Mouse (Mus musculus): ENCODE results near the gene Bdh2. TPM values are rescaled to one million over a fixed set of nuclear protein-coding genes. Genes with fewer than 3 reads are reported as not detected.

Gene Bdh2
- polyA plus RNA-seq, 1 experiment: 2.0 TPM

DNA sequence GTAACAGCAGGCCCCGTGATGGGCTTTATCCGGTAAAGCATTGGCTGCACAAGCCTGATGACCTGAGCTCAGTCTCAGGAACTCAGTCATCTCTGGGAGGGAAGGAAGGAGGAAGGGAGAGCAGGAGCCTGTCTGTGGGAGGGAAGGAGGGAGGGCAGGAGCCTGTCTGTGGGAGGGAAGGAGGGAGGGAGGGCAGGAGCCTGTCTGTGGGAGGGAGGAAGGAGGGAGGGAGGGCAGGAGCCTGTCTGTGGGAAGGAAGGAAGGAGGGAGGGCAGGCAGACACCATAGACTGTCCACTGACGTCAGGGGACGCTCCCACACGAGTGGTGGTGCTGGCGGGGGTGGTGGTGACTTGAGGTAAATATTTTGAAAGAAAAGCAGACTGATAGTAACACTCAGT, 31.9 kb upstream of the Bdh2 start:
- TF ChIP-seq FOSL1 (IDR thresholded peaks at IDR 0.05; ENCODE audit: insufficient read depth, low read length, poor library complexity, severe bottlenecking) (no peak), USF1 (IDR thresholded peaks at IDR 0.05; ENCODE audit: low read depth) (no peak), MAX (IDR thresholded peaks at IDR 0.05) (no peak), MYOG (IDR thresholded peaks at IDR 0.05; ENCODE audit: control insufficient read depth, extremely low read depth, insufficient read length) (no peak), CEBPB (IDR thresholded peaks at IDR 0.05; ENCODE audit: low read depth) (no peak), MYOD1 (IDR thresholded peaks at IDR 0.05; ENCODE audit: control insufficient read depth, insufficient read length, low read depth) (no peak), CTCF (IDR thresholded peaks at IDR 0.05; ENCODE audit: control insufficient read depth, insufficient read depth, insufficient read length) (no peak)
- Histone ChIP-seq H3ac (ENCODE audit: control insufficient read depth, insufficient read length, low read depth) (no peak overlapping the region), H3K79me2 (ENCODE audit: control insufficient read depth, insufficient read depth) (no peaks in the 10 kb centered on the region), H3K79me3 (ENCODE audit: low read depth) (no peaks in the 10 kb centered on the region), H3K36me3 (ENCODE audit: control insufficient read depth, insufficient read depth) (peaks cover 94% of the 10 kb centered on the region), H3K4me3 (ENCODE audit: insufficient read depth, poor library complexity, severe bottlenecking) (no peak overlapping the region), H3K27me3 (ENCODE audit: control insufficient read depth, insufficient read depth, insufficient read length) (no peaks in the 10 kb centered on the region)

DNA sequence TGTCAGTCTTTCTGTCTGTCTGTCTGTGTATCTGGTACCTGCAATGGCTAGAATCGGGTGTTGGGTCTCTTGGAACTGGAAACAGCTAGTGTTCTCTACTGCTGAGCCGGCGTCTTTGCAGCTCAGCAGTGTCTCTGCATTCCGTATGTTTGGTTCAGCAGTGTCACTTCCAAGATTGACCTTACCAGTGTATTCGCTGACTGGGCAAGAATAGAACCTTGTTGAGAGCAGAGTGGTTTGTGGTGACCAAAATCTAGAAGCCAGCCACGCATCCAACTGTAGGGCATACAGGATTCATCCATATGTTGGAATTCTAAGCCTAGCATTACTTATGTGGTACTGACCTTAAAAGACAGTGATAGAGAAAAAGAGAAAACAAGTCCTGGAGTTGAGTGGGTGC, 29.2 kb upstream of the Bdh2 start:
- peaks cover 86% of the 10 kb centered on the region for H3K36me3 ChIP-seq (ENCODE audit: control insufficient read depth, insufficient read depth)
- H3ac ChIP-seq (ENCODE audit: control insufficient read depth, insufficient read length, low read depth): no peak overlapping the region
- TF ChIP-seq USF1 (IDR thresholded peaks at IDR 0.05; ENCODE audit: low read depth): no peak
- no peak for TF ChIP-seq MYOG (IDR thresholded peaks at IDR 0.05; ENCODE audit: control insufficient read depth, extremely low read depth, insufficient read length)
- TF ChIP-seq CTCF (IDR thresholded peaks at IDR 0.05; ENCODE audit: control insufficient read depth, insufficient read depth, insufficient read length): no peak
- no peak for TF ChIP-seq CEBPB (IDR thresholded peaks at IDR 0.05; ENCODE audit: low read depth)
- no peak for TF ChIP-seq MYOD1 (IDR thresholded peaks at IDR 0.05; ENCODE audit: control insufficient read depth, insufficient read length, low read depth)
- TF ChIP-seq FOSL1 (IDR thresholded peaks at IDR 0.05; ENCODE audit: insufficient read depth, low read length, poor library complexity, severe bottlenecking): no peak
- no peak for TF ChIP-seq MAX (IDR thresholded peaks at IDR 0.05)
- H3K79me3 ChIP-seq (ENCODE audit: low read depth): no peaks in the 10 kb centered on the region
- no peaks in the 10 kb centered on the region for H3K79me2 ChIP-seq (ENCODE audit: control insufficient read depth, insufficient read depth)
- no peaks in the 10 kb centered on the region for H3K27me3 ChIP-seq (ENCODE audit: control insufficient read depth, insufficient read depth, insufficient read length)
- H3K4me3 ChIP-seq (ENCODE audit: insufficient read depth, poor library complexity, severe bottlenecking): no peak overlapping the region

DNA sequence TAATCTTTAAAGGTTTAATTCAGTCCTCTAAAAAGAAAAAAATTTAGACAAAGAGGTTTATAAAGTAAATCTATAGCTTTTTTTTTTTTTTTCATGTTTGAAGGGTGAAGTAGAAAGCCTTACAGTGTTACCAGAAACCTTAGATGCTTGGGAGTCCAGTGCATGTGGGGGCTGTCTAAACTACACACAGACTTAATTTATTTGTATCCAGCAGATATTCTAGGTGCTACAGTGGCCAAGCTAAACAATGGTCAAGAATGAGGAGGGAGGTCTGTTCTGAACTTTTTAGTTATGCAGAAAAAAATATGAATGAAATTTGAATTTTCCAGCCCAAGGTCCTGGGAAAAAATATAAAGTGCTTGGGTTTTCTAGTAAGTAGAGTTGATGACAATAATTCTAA, 26.2 kb upstream of the Bdh2 start:
- Histone ChIP-seq H3K79me2 (ENCODE audit: control insufficient read depth, insufficient read depth) (no peaks in the 10 kb centered on the region), H3K4me3 (ENCODE audit: insufficient read depth, poor library complexity, severe bottlenecking) (no peak overlapping the region), H3K36me3 (ENCODE audit: control insufficient read depth, insufficient read depth) (peaks cover 85% of the 10 kb centered on the region), H3K27me3 (ENCODE audit: control insufficient read depth, insufficient read depth, insufficient read length) (no peaks in the 10 kb centered on the region), H3ac (ENCODE audit: control insufficient read depth, insufficient read length, low read depth) (no peak overlapping the region), H3K79me3 (ENCODE audit: low read depth) (no peaks in the 10 kb centered on the region)
- TF ChIP-seq MAX (IDR thresholded peaks at IDR 0.05) (no peak), CTCF (IDR thresholded peaks at IDR 0.05; ENCODE audit: control insufficient read depth, insufficient read depth, insufficient read length) (no peak), CEBPB (IDR thresholded peaks at IDR 0.05; ENCODE audit: low read depth) (no peak), MYOG (IDR thresholded peaks at IDR 0.05; ENCODE audit: control insufficient read depth, extremely low read depth, insufficient read length) (no peak), USF1 (IDR thresholded peaks at IDR 0.05; ENCODE audit: low read depth) (no peak), MYOD1 (IDR thresholded peaks at IDR 0.05; ENCODE audit: control insufficient read depth, insufficient read length, low read depth) (no peak), FOSL1 (IDR thresholded peaks at IDR 0.05; ENCODE audit: insufficient read depth, low read length, poor library complexity, severe bottlenecking) (no peak)

GRCm38 (mm10) chr3:135258919-135259318, 22.1 kb upstream of the Bdh2 start:
- H3ac ChIP-seq (ENCODE audit: control insufficient read depth, insufficient read length, low read depth): no peak overlapping the region
- no peak overlapping the region for H3K4me3 ChIP-seq (ENCODE audit: insufficient read depth, poor library complexity, severe bottlenecking)
- TF ChIP-seq MYOD1 (IDR thresholded peaks at IDR 0.05; ENCODE audit: control insufficient read depth, insufficient read length, low read depth): no peak
- TF ChIP-seq MYOG (IDR thresholded peaks at IDR 0.05; ENCODE audit: control insufficient read depth, extremely low read depth, insufficient read length): no peak
- TF ChIP-seq MAX (IDR thresholded peaks at IDR 0.05): no peak
- no peak for TF ChIP-seq USF1 (IDR thresholded peaks at IDR 0.05; ENCODE audit: low read depth)
- H3K79me3 ChIP-seq (ENCODE audit: low read depth): no peaks in the 10 kb centered on the region
- H3K79me2 ChIP-seq (ENCODE audit: control insufficient read depth, insufficient read depth): no peaks in the 10 kb centered on the region
- no peaks in the 10 kb centered on the region for H3K27me3 ChIP-seq (ENCODE audit: control insufficient read depth, insufficient read depth, insufficient read length)
- H3K36me3 ChIP-seq (ENCODE audit: control insufficient read depth, insufficient read depth): peaks cover 89% of the 10 kb centered on the region

DNA sequence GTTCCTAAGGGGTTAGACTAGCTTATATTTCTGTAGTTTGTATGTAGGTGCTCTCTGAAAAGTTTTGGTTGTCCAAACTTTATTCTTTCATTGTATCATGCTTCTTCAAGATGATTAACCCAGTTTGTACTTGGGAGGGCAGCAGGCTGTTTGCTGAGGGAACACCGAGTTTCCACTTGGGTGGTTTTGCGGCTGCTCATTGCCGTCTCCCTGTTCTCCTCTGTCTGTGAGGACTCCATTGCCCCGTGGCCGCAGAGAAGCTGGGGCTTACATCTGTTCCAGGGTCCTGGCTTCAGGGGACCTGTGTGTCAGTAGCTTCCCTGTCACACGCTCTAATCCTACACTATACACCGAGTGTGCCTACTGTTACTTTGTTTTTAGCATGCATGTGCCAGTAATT, 20.8 kb upstream of the Bdh2 start:
- Histone ChIP-seq H3ac (ENCODE audit: control insufficient read depth, insufficient read length, low read depth) (no peak overlapping the region), H3K27me3 (ENCODE audit: control insufficient read depth, insufficient read depth, insufficient read length) (no peaks in the 10 kb centered on the region), H3K4me3 (ENCODE audit: insufficient read depth, poor library complexity, severe bottlenecking) (no peak overlapping the region), H3K79me2 (ENCODE audit: control insufficient read depth, insufficient read depth) (no peaks in the 10 kb centered on the region), H3K79me3 (ENCODE audit: low read depth) (no peaks in the 10 kb centered on the region), H3K36me3 (ENCODE audit: control insufficient read depth, insufficient read depth) (peaks cover 96% of the 10 kb centered on the region)
- TF ChIP-seq MAX (IDR thresholded peaks at IDR 0.05) (no peak), MYOD1 (IDR thresholded peaks at IDR 0.05; ENCODE audit: control insufficient read depth, insufficient read length, low read depth) (no peak), CEBPB (IDR thresholded peaks at IDR 0.05; ENCODE audit: low read depth) (no peak), MYOG (IDR thresholded peaks at IDR 0.05; ENCODE audit: control insufficient read depth, extremely low read depth, insufficient read length) (no peak), USF1 (IDR thresholded peaks at IDR 0.05; ENCODE audit: low read depth) (no peak), CTCF (IDR thresholded peaks at IDR 0.05; ENCODE audit: control insufficient read depth, insufficient read depth, insufficient read length) (no peak), FOSL1 (IDR thresholded peaks at IDR 0.05; ENCODE audit: insufficient read depth, low read length, poor library complexity, severe bottlenecking) (no peak)

DNA sequence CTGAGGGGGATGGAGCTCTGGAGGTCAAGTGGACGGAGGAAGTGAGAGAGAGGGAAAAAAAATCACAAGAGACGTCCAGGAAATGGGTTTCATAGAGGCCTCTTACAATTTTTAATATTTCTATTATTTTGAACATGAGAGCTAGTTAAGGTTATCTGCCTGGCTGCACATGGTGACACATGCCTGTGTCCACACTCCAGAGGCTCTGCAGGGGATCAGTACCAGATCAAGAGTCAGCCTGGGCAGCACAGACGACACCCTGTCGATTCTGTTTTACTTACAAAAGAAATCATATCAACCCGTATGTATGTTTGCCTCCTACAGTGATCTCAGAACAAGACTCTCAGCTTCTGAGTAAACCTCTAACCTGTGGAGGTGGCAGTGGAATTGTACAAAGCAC, 12.4 kb upstream of the Bdh2 start:
- H3K79me2 ChIP-seq (ENCODE audit: control insufficient read depth, insufficient read depth): no peaks in the 10 kb centered on the region
- H3K4me3 ChIP-seq (ENCODE audit: insufficient read depth, poor library complexity, severe bottlenecking): no peak overlapping the region
- no peak overlapping the region for H3ac ChIP-seq (ENCODE audit: control insufficient read depth, insufficient read length, low read depth)
- no peaks in the 10 kb centered on the region for H3K79me3 ChIP-seq (ENCODE audit: low read depth)
- peaks cover 97% of the 10 kb centered on the region for H3K36me3 ChIP-seq (ENCODE audit: control insufficient read depth, insufficient read depth)
- no peaks in the 10 kb centered on the region for H3K27me3 ChIP-seq (ENCODE audit: control insufficient read depth, insufficient read depth, insufficient read length)
- TF ChIP-seq USF1 (IDR thresholded peaks at IDR 0.05; ENCODE audit: low read depth): no peak
- no peak for TF ChIP-seq CEBPB (IDR thresholded peaks at IDR 0.05; ENCODE audit: low read depth)
- TF ChIP-seq MYOG (IDR thresholded peaks at IDR 0.05; ENCODE audit: control insufficient read depth, extremely low read depth, insufficient read length): no peak
- TF ChIP-seq CTCF (IDR thresholded peaks at IDR 0.05; ENCODE audit: control insufficient read depth, insufficient read depth, insufficient read length): no peak
- no peak for TF ChIP-seq FOSL1 (IDR thresholded peaks at IDR 0.05; ENCODE audit: insufficient read depth, low read length, poor library complexity, severe bottlenecking)
- TF ChIP-seq MYOD1 (IDR thresholded peaks at IDR 0.05; ENCODE audit: control insufficient read depth, insufficient read length, low read depth): no peak
- TF ChIP-seq MAX (IDR thresholded peaks at IDR 0.05): no peak

Data from C2C12 (cell line).